Mouse (Mus musculus): ENCODE data around the gene Ros1. TPM values are rescaled to one million over a fixed set of nuclear protein-coding genes. Genes with fewer than 3 reads are reported as not detected.

The Ros1 gene
- total RNA-seq, 2 experiments from 2014 or later: not detected

GRCm38 (mm10) chr10:52169841-52170240 lies 25.2 kb downstream of the Ros1 start:
- intact Hi-C loops (cut with DNase I): no loop called here
- DNase-seq (ENCODE audit: low spot score in 2 of 2): no peak

GRCm38 (mm10) chr10:52165376-52165775 lies 29.7 kb downstream of the Ros1 start:
- no peak for DNase-seq (ENCODE audit: low spot score in 2 of 2)
- intact Hi-C loops (cut with DNase I): no loop called here

- no peak for DNase-seq (ENCODE audit: low spot score in 2 of 2)
- intact Hi-C loops (cut with DNase I): no loop called here
Measured at GRCm38 (mm10) chr10:52160604-52161003, 34.4 kb downstream of the Ros1 start.

GRCm38 (mm10) chr10:52159704-52160103 lies 35.3 kb downstream of the Ros1 start:
- intact Hi-C loops (cut with DNase I): no loop called here
- no peak for DNase-seq (ENCODE audit: low spot score in 2 of 2)

- intact Hi-C loops (cut with DNase I): no loop called here
- DNase-seq (ENCODE audit: low spot score in 2 of 2): no peak
Measured at GRCm38 (mm10) chr10:52133354-52134074, 61.5 kb downstream of the Ros1 start.

- DNase-seq (ENCODE audit: low spot score in 2 of 2): no peak
- intact Hi-C loops (cut with DNase I): no loop called here
Measured at GRCm38 (mm10) chr10:52130762-52131161, 64.3 kb downstream of the Ros1 start.

- intact Hi-C loops (cut with DNase I): no loop called here
- DNase-seq (ENCODE audit: low spot score in 2 of 2): no peak
Measured at GRCm38 (mm10) chr10:52128874-52129412, 66.1 kb downstream of the Ros1 start.

- DNase-seq (ENCODE audit: low spot score in 2 of 2): no peak
- intact Hi-C loops (cut with DNase I): loop anchor here (2.0 to 5.0 kb wide), 2 partner anchors 226 to 279 kb away; no protein-coding TSS in a partner anchor
Measured at GRCm38 (mm10) chr10:52106164-52106757, 88.8 kb downstream of the Ros1 start.

- intact Hi-C loops (cut with DNase I): no loop called here
Measured at GRCm38 (mm10) chr10:52101273-52101672, 93.8 kb downstream of the Ros1 start.

GRCm38 (mm10) chr10:52092181-52092580 lies 102.9 kb downstream of the Ros1 start:
- intact Hi-C loops (cut with DNase I): no loop called here
- DNase-seq (ENCODE audit: low spot score in 2 of 2): no peak

More at GRCm38 (mm10) chr10:52101273-52101672, 93.8 kb downstream of the Ros1 start:
- DNase-seq (ENCODE audit: low spot score in 2 of 2): no peak

GRCm38 (mm10) chr10:52086681-52087080 lies 108.4 kb downstream of the Ros1 start:
- DNase-seq (ENCODE audit: low spot score in 2 of 2): no peak
- intact Hi-C loops (cut with DNase I): no loop called here

GRCm38 (mm10) chr10:52072482-52072881 lies 122.6 kb downstream of the Ros1 start:
- DNase-seq (ENCODE audit: low spot score in 2 of 2): peak; percentile 4 to 18
- intact Hi-C loops (cut with DNase I): loop anchor here (5.0 kb wide), 1 partner anchor 280 kb away; no protein-coding TSS in a partner anchor

- intact Hi-C loops (cut with DNase I): no loop called here
- no peak for DNase-seq (ENCODE audit: low spot score in 2 of 2)
Measured at GRCm38 (mm10) chr10:52048287-52048686, 146.8 kb downstream of the Ros1 start.

GRCm38 (mm10) chr10:52043086-52043485 lies 152.0 kb downstream of the Ros1 start:
- DNase-seq (ENCODE audit: low spot score in 2 of 2): no peak
- intact Hi-C loops (cut with DNase I): no loop called here

GRCm38 (mm10) chr10:52039392-52039791 lies 155.7 kb downstream of the Ros1 start:
- DNase-seq (ENCODE audit: low spot score in 2 of 2): no peak
- intact Hi-C loops (cut with DNase I): no loop called here

GRCm38 (mm10) chr10:52033729-52034128 lies 161.3 kb downstream of the Ros1 start:
- no peak for DNase-seq (ENCODE audit: low spot score in 2 of 2)
- intact Hi-C loops (cut with DNase I): no loop called here

GRCm38 (mm10) chr10:52029421-52030080 lies 165.5 kb downstream of the Ros1 start:
- DNase-seq (ENCODE audit: low spot score in 2 of 2): no peak
- intact Hi-C loops (cut with DNase I): no loop called here

- DNase-seq (ENCODE audit: low spot score in 2 of 2): no peak
- intact Hi-C loops (cut with DNase I): no loop called here
Measured at GRCm38 (mm10) chr10:52028561-52029370, 166.3 kb downstream of the Ros1 start.

GRCm38 (mm10) chr10:52027161-52028035 lies 167.6 kb downstream of the Ros1 start:
- intact Hi-C loops (cut with DNase I): no loop called here
- DNase-seq (ENCODE audit: low spot score in 2 of 2): no peak
